Mouse (Mus musculus) forebrain, embryonic 16.5 days (tissue): ENCODE measurements around the gene Olfr566. TPM values are rescaled to one million over a fixed set of nuclear protein-coding genes. Genes with fewer than 3 reads are reported as not detected.

Experiments
- ATAC-seq: fragments of 200-750 bp; cut with Nextera tagmentation; 2 replicates; pipeline ENCODE4 v1.8.0; 2017; ENCODE audit warnings: mild to moderate bottlenecking, moderate library complexity
- H3K27ac ChIP-seq: fragments of 300-500 bp; sonication (generic); 2 replicates; pipeline ENCODE4 v1.5.1; 2014; ENCODE audit warnings: low read length, control low read depth
- H3K27me3 ChIP-seq: fragments of 300-500 bp; sonication (generic); replicated peaks from 2 replicates; pipeline ENCODE4 v1.6.1; 2014; ENCODE audit warnings: low read length; ENCODE audit not compliant: control insufficient read depth, insufficient read depth
- H3K36me3 ChIP-seq: fragments of 300-500 bp; sonication (generic); 2 replicates; pipeline ENCODE4 v1.6.1; 2014; ENCODE audit not compliant: control insufficient read depth, insufficient read depth
- H3K4me1 ChIP-seq: fragments of 300-500 bp; sonication (generic); replicated peaks from 2 replicates; pipeline ENCODE4 v1.6.1; 2014; ENCODE audit warnings: low read length; ENCODE audit not compliant: control insufficient read depth, insufficient read depth
- H3K4me2 ChIP-seq: fragments of 300-500 bp; sonication (generic); 2 replicates; pipeline ENCODE4 v1.6.1; 2014; ENCODE audit warnings: mild to moderate bottlenecking, low read length, control low read depth
- H3K4me3 ChIP-seq: fragments of 300-500 bp; sonication (generic); replicated peaks from 2 replicates; pipeline ENCODE4 v1.5.1; 2014; ENCODE audit warnings: mild to moderate bottlenecking, low read length, control low read depth
- H3K9ac ChIP-seq: fragments of 300-500 bp; sonication (generic); replicated peaks from 2 replicates; pipeline ENCODE4 v1.6.1; 2014; ENCODE audit warnings: low read depth, low read length, control low read depth
- H3K9me3 ChIP-seq: fragments of 300-500 bp; sonication (generic); 2 replicates; pipeline ENCODE4 v1.6.1; 2016; ENCODE audit warnings: low read length; ENCODE audit not compliant: control insufficient read depth
- WGBS: fragments of 180-500 bp; shearing (Covaris S2); extraction: QIAGEN DNeasy Blood & Tissue Kit; methylation state at CpG from one replicate; pipeline ENCODE4 v1.1.7; 2014; 5-methylcytosine and 5-hydroxymethylcytosine counted together
- polyA plus RNA-seq: library from polyadenylated mRNA; unstranded; fragments of >200 nt; fragmentation: Nextera tagmentation; extraction: Ambion mirVana; gene quantifications from 2 replicates; pipeline ENCODE4 v1.2.1, GENCODE M21; 2015

The Olfr566 gene
- not detected in 2 replicates for polyA plus RNA-seq

DNA sequence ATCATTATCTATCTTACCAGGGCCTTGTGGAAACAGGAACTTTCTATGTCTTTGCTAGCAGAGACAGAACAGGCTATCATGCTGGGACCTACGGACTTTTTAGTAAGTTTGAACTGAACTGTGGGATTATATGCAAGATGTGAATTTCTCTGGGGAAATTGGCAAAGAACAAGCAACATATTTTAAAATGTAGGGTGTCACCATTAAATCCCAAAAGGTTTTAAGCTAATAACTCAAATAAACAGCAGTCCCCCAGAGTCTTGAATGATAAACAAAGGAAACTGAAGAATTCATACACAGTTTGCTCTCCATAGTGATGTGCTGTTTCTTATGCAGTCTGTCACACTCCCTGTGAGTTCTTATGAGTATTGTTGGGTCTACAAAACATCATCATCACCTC, at the start of gene Olfr566:
TSS of gene Olfr566 (minus strand) at position 101 of the 400 bp plus-strand sequence.
- Histone ChIP-seq H3K27me3 (no peaks in the 10 kb centered on the region), H3K4me3 (no peak within 1 kb of the TSS), H3K9me3 (no peaks in the 10 kb centered on the region), H3K4me1 (no peaks in the 10 kb centered on the region), H3K9ac (no peak within 1 kb of the TSS), H3K4me2 (no peak within 1 kb of the TSS), H3K27ac (no peak within 1 kb of the TSS), H3K36me3 (no peaks in the 10 kb centered on the region)
- no peak for ATAC-seq
- 90% methylated on average over 1 of the region's 1 CpGs for WGBS

DNA sequence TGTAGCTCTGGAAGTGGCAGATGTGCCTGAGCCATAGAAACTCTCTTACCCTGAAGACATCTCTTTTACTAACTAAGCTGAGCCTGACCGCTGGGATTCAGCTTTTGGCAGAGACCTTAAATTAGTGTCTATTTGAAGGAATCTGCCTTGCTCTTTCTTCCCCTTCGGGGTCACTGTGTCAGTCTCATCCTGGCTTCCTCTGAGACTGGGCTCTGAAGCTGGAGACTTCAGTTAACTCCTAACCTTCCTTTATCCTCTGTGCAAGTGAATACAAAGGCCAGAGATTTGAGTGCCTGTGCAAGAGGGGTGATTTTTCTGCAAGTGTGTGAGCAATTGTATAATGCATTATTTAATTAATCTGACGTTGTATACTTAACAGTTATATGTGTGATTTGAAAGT, 32.2 kb upstream of the Olfr566 start, which contains the start of gene Olfr569:
TSS of gene Olfr569 (minus strand) at position 101 of the 400 bp plus-strand sequence.
- no peaks in the 10 kb centered on the region for H3K9me3 ChIP-seq
- ATAC-seq: no peak
- WGBS: 58% methylated on average over 3 of the region's 3 CpGs
- no peaks in the 10 kb centered on the region for H3K4me1 ChIP-seq
- no peak within 1 kb of the TSS for H3K4me3 ChIP-seq
- H3K27me3 ChIP-seq: no peaks in the 10 kb centered on the region
- no peak within 1 kb of the TSS for H3K27ac ChIP-seq
- H3K9ac ChIP-seq: no peak within 1 kb of the TSS
- H3K4me2 ChIP-seq: no peak within 1 kb of the TSS
- no peaks in the 10 kb centered on the region for H3K36me3 ChIP-seq

DNA sequence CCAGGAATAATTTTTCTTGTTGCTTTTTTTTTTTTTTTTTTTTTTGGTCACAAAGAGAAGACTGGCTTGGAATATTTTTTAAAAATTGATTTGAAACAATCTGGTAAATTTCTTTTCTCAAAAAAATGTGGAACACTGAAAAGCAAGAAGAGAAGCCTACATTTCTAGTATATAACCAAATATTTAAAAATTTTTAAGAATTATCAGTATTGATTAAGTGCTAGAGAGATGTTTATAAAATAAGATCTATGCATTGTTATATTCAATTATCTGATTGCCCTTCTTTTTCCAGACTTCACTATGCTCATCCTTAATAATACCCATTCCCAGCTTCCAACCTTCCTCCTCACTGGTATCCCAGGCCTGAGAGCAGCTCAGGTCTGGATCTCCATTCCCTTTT, 18.3 kb upstream of the Olfr566 start, which contains the start of gene Olfr568:
TSS of gene Olfr568 (plus strand) at position 301 of the 400 bp plus-strand sequence.
- H3K9me3 ChIP-seq: no peaks in the 10 kb centered on the region
- H3K4me3 ChIP-seq: no peak within 1 kb of the TSS
- no peaks in the 10 kb centered on the region for H3K36me3 ChIP-seq

DNA sequence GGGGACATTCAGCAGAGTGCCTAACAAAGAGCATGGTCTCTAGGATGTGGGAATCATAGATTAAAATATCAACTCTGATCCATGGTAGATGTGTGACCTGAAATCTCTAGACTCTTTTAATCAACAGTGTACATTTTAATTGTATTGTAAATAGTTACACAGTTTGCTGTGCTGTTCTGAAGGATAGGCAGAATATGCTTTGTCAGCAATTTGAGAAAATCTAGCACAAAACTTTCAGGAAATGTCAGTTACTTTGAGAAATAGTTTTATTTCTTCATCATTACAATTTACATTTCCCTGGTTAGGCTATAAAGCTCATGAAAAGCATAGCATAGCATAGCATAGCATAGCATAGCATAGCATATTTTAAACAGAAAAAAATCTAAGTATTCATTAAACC, 2.8 kb downstream of the Olfr566 start:
- Histone ChIP-seq H3K4me2 (no peak overlapping the region), H3K27ac (no peak overlapping the region), H3K9me3 (no peaks in the 10 kb centered on the region), H3K4me3 (no peak overlapping the region), H3K4me1 (no peaks in the 10 kb centered on the region), H3K9ac (no peak overlapping the region), H3K27me3 (no peaks in the 10 kb centered on the region), H3K36me3 (no peaks in the 10 kb centered on the region)
- ATAC-seq: no peak

More for the DNA sequence above, 18.3 kb upstream of the Olfr566 start, which contains the start of gene Olfr568:
- H3K4me1 ChIP-seq: no peaks in the 10 kb centered on the region
- no peak within 1 kb of the TSS for H3K9ac ChIP-seq
- no peak for ATAC-seq
- no peak within 1 kb of the TSS for H3K27ac ChIP-seq
- H3K4me2 ChIP-seq: no peak within 1 kb of the TSS
- no peaks in the 10 kb centered on the region for H3K27me3 ChIP-seq

Other genes starting within 250 kb of the Olfr566 start
- not detected in 2 replicates for gene Olfr553, start 240.5 kb downstream of the Olfr566 start, polyA plus RNA-seq
- gene Olfr554, start 220.3 kb downstream of the Olfr566 start, polyA plus RNA-seq: not detected in 2 replicates
- not detected in 2 replicates for gene Olfr555, start 199.9 kb downstream of the Olfr566 start, polyA plus RNA-seq
- gene Olfr556, start 193.9 kb downstream of the Olfr566 start, polyA plus RNA-seq: not detected in 2 replicates
- gene Trim68, start 171.4 kb downstream of the Olfr566 start, polyA plus RNA-seq: 5.6 and 5.8 TPM in 2 replicates
- gene Olfr557, start 162.9 kb downstream of the Olfr566 start, polyA plus RNA-seq: not detected in 2 replicates
- gene Olfr558, start 156.6 kb downstream of the Olfr566 start, polyA plus RNA-seq: not detected in 2 replicates
- gene Olfr33, start 139.7 kb downstream of the Olfr566 start, polyA plus RNA-seq: not detected in 2 replicates
- gene Olfr559, start 131.3 kb downstream of the Olfr566 start, polyA plus RNA-seq: not detected in 2 replicates
- not detected in 2 replicates for gene Olfr560, start 99.4 kb downstream of the Olfr566 start, polyA plus RNA-seq
- gene Olfr78, start 99.3 kb downstream of the Olfr566 start, polyA plus RNA-seq: not detected in 2 replicates
- not detected in 2 replicates for gene Olfr561, start 87.5 kb downstream of the Olfr566 start, polyA plus RNA-seq
- gene Olfr564, start 55.3 kb downstream of the Olfr566 start, polyA plus RNA-seq: not detected in 2 replicates
- not detected in 2 replicates for gene Olfr568, start 18.4 kb upstream of the Olfr566 start, polyA plus RNA-seq
- gene Olfr569, start 32.1 kb upstream of the Olfr566 start, polyA plus RNA-seq: not detected in 2 replicates
- gene Olfr570, start 35.8 kb upstream of the Olfr566 start, polyA plus RNA-seq: 0.20 TPM in 1 of 2 replicates, not detected in the other
- gene Olfr571, start 58.8 kb upstream of the Olfr566 start, polyA plus RNA-seq: not detected in 2 replicates
- not detected in 2 replicates for gene Olfr572, start 65.6 kb upstream of the Olfr566 start, polyA plus RNA-seq
- not detected in 2 replicates for gene Olfr573-ps1, start 83.8 kb upstream of the Olfr566 start, polyA plus RNA-seq
- not detected in 2 replicates for gene Olfr574, start 89.7 kb upstream of the Olfr566 start, polyA plus RNA-seq
- not detected in 2 replicates for gene Olfr575, start 100.0 kb upstream of the Olfr566 start, polyA plus RNA-seq
- gene Olfr576, start 103.9 kb upstream of the Olfr566 start, polyA plus RNA-seq: not detected in 2 replicates
- gene Olfr577, start 117.2 kb upstream of the Olfr566 start, polyA plus RNA-seq: not detected in 2 replicates
- not detected in 2 replicates for gene Olfr578, start 130.6 kb upstream of the Olfr566 start, polyA plus RNA-seq
- gene Olfr582, start 179.3 kb upstream of the Olfr566 start, polyA plus RNA-seq: not detected in 2 replicates
- not detected in 2 replicates for gene Olfr583, start 192.5 kb upstream of the Olfr566 start, polyA plus RNA-seq
- gene Olfr584, start 223.1 kb upstream of the Olfr566 start, polyA plus RNA-seq: not detected in 2 replicates
- not detected in 2 replicates for gene Olfr585, start 239.0 kb upstream of the Olfr566 start, polyA plus RNA-seq